Mouse (Mus musculus): ENCODE measurements around the gene Rapgef2. TPM values are rescaled to one million over a fixed set of nuclear protein-coding genes. Genes with fewer than 3 reads are reported as not detected.

Rapgef2 gene
- polyA plus RNA-seq, 1 experiment from 2014 or later = 3.1 TPM

DNA sequence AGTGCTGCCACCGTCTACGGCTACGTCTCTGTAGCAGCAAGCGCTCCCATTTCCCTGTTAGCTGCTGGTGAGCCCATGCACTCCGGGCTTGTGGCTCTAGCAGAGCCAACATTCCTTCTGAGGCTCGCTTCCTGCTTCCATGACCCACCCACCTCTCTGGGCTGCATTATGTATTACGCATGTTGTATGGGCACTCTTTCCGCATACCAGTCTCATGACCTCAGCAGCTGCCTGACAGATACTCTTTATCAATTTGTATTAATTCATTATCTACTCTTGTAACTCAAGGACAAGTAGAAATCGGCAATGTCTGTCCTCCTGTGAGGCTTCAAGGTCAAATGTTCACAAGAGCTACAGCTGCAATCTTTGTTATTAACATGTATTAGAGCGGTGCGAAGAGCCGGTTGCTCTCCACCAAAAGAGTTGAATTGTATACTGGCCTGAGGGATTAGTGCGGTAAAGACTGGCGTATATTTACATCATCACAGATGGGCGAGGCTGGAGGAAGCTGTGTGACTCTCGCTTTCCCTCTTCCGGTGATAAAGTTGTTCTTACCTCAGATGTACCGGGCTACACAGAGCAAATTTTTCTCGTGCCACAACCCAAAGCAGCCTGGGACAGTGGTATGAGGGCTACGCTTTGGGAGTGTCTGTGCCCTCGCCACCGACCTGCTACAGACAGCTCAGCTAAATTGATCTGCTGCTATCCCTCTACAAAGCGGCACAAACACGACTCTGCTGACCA is 104.9 kb downstream of the Rapgef2 start:
- peaks cover 19% of the 10 kb centered on the region for H3K4me1 ChIP-seq (replicated peaks; ENCODE audit: control insufficient read depth, insufficient read depth, low read length)
- 54% methylated on average over 24 of the region's 24 CpGs for WGBS
- H3K4me3 ChIP-seq (ENCODE audit: low read depth, low read length) = no peak overlapping the region
- H3K9me3 ChIP-seq (ENCODE audit: control insufficient read depth, low read length) = no peaks in the 10 kb centered on the region
- 0 out of 2 replicates have a peak overlapping the region, but pooled peaks have one; percentile 22 for H3K9ac ChIP-seq (ENCODE audit: low read depth, low read length)
- no peak for DNase-seq (ENCODE audit: low spot score)
- H3K27ac ChIP-seq (ENCODE audit: low read depth, low read length) = 0 out of 2 replicates have a peak overlapping the region, but pooled peaks have one; percentile 5
- no peaks in the 10 kb centered on the region for H3K27me3 ChIP-seq (replicated peaks; ENCODE audit: control insufficient read depth, insufficient read depth, low read length)
- H3K36me3 ChIP-seq (ENCODE audit: control insufficient read depth, insufficient read depth, low read length) = no peaks in the 10 kb centered on the region
- 0 out of 2 replicates have a peak, but pooled peaks have one; percentile 43 for ATAC-seq (replicated peaks; ENCODE audit: low FRiP score)
- H3K4me2 ChIP-seq = peak overlapping the region; percentile 39

DNA sequence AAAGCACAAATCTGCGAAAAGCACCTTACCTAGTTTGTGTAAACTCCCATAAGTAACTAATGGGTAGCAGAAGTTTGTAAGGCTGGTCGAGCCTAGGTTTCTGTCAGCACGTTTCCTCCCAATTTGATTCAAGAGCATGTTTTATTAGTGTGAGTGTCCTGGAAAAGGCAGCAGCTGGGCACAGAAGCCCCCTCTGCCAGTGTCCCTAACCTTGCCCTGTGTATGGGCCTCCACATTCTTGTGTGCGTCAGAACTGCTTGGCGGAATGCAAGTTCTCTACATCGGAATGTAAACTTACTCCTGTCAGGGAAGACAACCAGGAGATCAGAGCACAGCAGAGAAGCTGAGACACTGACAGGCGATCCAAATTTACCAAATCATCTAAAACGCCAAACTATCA is 106.2 kb downstream of the Rapgef2 start:
- DNase-seq (ENCODE audit: low spot score) (no peak), ATAC-seq (replicated peaks; ENCODE audit: low FRiP score) (no peak)
- Histone ChIP-seq H3K9ac (ENCODE audit: low read depth, low read length) (no peak overlapping the region), H3K4me2 (no peak overlapping the region), H3K27me3 (replicated peaks; ENCODE audit: control insufficient read depth, insufficient read depth, low read length) (no peaks in the 10 kb centered on the region), H3K9me3 (ENCODE audit: control insufficient read depth, low read length) (no peaks in the 10 kb centered on the region), H3K4me1 (replicated peaks; ENCODE audit: control insufficient read depth, insufficient read depth, low read length) (peaks cover 19% of the 10 kb centered on the region), H3K27ac (ENCODE audit: low read depth, low read length) (no peak overlapping the region), H3K4me3 (ENCODE audit: low read depth, low read length) (no peak overlapping the region), H3K36me3 (ENCODE audit: control insufficient read depth, insufficient read depth, low read length) (no peaks in the 10 kb centered on the region)
- WGBS = 56% methylated on average over 8 of the region's 8 CpGs

DNA sequence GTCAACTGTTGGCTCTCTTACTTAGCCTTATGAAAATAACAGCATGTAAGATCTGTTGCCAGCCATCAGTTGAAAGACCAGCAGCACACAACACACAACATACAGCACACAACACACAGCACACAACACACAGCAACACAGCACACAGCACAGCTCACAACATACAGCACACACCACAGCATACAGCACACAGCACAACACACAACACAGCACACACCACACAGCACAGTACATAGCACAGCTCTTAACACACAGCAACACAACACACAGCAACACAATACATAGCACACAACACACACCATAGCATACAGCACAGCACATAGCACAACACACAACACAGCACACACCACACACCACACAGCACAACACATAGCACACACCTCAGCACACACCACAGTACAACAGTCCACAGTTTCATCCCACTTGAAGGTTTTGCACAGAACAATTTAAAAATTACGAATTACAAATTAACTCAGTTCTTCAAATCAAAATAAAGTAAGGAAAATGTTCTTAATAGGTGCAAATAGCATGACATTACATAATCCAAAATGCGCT is 106.7 kb downstream of the Rapgef2 start:
- Histone ChIP-seq H3K4me3 (ENCODE audit: low read depth, low read length) (no peak overlapping the region), H3K36me3 (ENCODE audit: control insufficient read depth, insufficient read depth, low read length) (no peaks in the 10 kb centered on the region), H3K27me3 (replicated peaks; ENCODE audit: control insufficient read depth, insufficient read depth, low read length) (no peaks in the 10 kb centered on the region), H3K9ac (ENCODE audit: low read depth, low read length) (no peak overlapping the region), H3K27ac (ENCODE audit: low read depth, low read length) (no peak overlapping the region), H3K9me3 (ENCODE audit: control insufficient read depth, low read length) (no peaks in the 10 kb centered on the region), H3K4me1 (replicated peaks; ENCODE audit: control insufficient read depth, insufficient read depth, low read length) (peaks cover 19% of the 10 kb centered on the region), H3K4me2 (no peak overlapping the region)
- no peak for DNase-seq (ENCODE audit: low spot score)
- WGBS = 84% methylated on average over 2 of the region's 2 CpGs
- 0 out of 2 replicates have a peak, but pooled peaks have one; percentile 19 for ATAC-seq (replicated peaks; ENCODE audit: low FRiP score)

DNA sequence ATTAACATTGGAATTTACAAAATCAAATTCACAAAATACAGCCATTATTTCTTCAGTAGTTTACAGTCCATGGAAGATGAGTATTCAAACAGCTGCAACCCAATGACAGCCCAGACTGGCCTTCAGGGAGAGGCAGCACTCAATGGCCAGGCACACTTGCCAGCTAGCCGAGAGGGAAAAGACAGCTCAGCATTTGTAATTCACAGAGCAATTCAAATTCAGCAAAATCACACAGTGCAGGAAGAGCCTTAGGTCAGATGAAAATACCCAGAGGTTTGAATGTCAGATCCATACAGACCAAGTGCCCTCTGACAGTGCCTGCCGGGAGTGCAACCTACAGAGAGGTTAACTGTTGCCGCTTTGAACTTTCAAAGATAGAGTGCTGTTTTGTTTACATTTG is 107.6 kb downstream of the Rapgef2 start:
- H3K9me3 ChIP-seq (ENCODE audit: control insufficient read depth, low read length) = no peaks in the 10 kb centered on the region
- DNase-seq (ENCODE audit: low spot score) (no peak), ATAC-seq (replicated peaks; ENCODE audit: low FRiP score) (no peak)
- H3K36me3 ChIP-seq (ENCODE audit: control insufficient read depth, insufficient read depth, low read length) = no peaks in the 10 kb centered on the region
- H3K27me3 ChIP-seq (replicated peaks; ENCODE audit: control insufficient read depth, insufficient read depth, low read length) = no peaks in the 10 kb centered on the region
- no peak overlapping the region for H3K27ac ChIP-seq (ENCODE audit: low read depth, low read length)
- no peak overlapping the region for H3K4me2 ChIP-seq
- WGBS = 62% methylated on average over 3 of the region's 3 CpGs
- H3K4me3 ChIP-seq (ENCODE audit: low read depth, low read length) = no peak overlapping the region
- H3K9ac ChIP-seq (ENCODE audit: low read depth, low read length) = no peak overlapping the region
- H3K4me1 ChIP-seq (replicated peaks; ENCODE audit: control insufficient read depth, insufficient read depth, low read length) = peaks cover 19% of the 10 kb centered on the region

DNA sequence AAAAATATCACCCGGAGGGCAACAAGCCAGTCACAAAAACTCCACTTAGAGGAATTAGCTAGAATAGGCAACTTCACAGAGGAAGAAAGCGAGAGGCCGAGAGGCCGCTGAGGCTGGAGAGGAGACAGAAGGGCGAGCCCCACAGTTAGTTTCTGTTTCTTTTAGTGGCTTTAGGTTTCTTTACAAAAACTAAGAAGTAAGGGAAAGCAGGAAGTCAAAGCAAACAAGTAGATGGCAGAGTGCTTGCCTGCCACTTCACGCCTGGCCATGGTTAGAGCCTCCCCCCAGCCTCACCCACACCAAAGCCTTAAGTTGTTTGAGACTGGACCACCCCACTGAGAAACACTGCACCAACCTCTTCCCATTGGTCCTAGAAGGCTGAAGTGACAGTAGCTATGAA is 108.2 kb downstream of the Rapgef2 start:
- Histone ChIP-seq H3K4me2 (no peak overlapping the region), H3K27ac (ENCODE audit: low read depth, low read length) (no peak overlapping the region; the same call in 1 of the 2 replicates), H3K36me3 (ENCODE audit: control insufficient read depth, insufficient read depth, low read length) (no peaks in the 10 kb centered on the region), H3K27me3 (replicated peaks; ENCODE audit: control insufficient read depth, insufficient read depth, low read length) (no peaks in the 10 kb centered on the region), H3K4me3 (ENCODE audit: low read depth, low read length) (no peak overlapping the region), H3K4me1 (replicated peaks; ENCODE audit: control insufficient read depth, insufficient read depth, low read length) (peaks cover 19% of the 10 kb centered on the region), H3K9ac (ENCODE audit: low read depth, low read length) (no peak overlapping the region), H3K9me3 (ENCODE audit: control insufficient read depth, low read length) (no peaks in the 10 kb centered on the region)
- WGBS = 77% methylated on average over 6 of the region's 6 CpGs
- ATAC-seq (replicated peaks; ENCODE audit: low FRiP score) = no peak
- DNase-seq (ENCODE audit: low spot score) = no peak

DNA sequence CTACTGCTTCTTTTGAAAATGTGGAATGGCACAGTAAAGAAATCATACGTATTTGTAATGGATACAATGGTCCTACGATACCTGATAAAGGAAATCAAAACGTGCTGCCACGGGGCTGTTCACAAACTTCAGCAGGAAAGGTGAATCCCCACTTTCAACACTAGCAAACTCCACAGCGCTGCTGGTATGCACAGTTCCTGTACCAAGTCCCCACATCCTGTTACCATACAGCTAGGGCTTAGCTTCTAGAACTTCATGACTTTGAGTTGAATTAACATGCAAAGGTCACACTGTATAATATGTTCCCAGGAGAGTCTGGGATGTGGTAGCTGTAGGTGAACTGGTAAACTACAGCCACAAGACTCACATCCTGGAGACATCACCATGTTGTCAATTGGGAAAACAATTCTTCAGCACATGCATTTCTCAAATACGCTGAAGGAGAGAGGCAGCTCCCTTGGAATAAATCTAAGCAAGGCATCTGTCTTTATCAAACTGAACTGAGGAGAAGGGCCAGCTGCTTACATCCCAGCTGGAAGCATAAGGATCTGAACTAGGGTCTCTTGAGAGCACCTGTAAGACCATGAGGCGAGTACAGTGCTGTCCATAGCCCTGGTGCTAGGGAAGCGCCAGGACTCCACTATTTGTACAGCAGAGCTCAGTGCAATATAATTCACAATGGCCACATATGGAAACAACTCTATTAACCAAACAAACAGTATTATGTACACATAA is 109.0 kb downstream of the Rapgef2 start:
- Histone ChIP-seq H3K4me3 (ENCODE audit: low read depth, low read length) (no peak overlapping the region), H3K27ac (ENCODE audit: low read depth, low read length) (no peak overlapping the region), H3K9ac (ENCODE audit: low read depth, low read length) (no peak overlapping the region), H3K4me1 (replicated peaks; ENCODE audit: control insufficient read depth, insufficient read depth, low read length) (peaks cover 20% of the 10 kb centered on the region), H3K9me3 (ENCODE audit: control insufficient read depth, low read length) (no peaks in the 10 kb centered on the region), H3K4me2 (no peak overlapping the region), H3K27me3 (replicated peaks; ENCODE audit: control insufficient read depth, insufficient read depth, low read length) (no peaks in the 10 kb centered on the region), H3K36me3 (ENCODE audit: control insufficient read depth, insufficient read depth, low read length) (no peaks in the 10 kb centered on the region)
- 77% methylated on average over 8 of the region's 8 CpGs for whole genome bisulfite sequencing
- DNase-seq (ENCODE audit: low spot score) = no peak
- ATAC-seq (replicated peaks; ENCODE audit: low FRiP score) = no peak

DNA sequence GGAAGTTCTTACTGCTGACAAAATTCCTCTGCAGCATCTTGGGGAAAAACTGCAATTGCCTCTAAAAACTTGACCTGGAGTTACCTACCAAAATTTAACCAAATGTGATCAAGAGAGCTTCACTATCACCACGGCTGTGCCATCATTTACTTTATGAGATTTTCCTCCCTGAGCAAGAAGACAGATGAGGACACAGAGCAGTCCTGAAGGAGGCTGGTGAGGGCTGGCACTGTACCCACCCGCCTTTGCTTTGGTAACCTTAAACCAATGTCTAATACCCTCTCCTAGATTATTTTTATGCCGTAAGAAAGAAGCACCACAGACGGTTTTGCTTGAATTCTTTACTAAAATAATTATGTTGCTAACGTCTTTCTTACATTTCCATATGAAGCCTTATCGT is 112.1 kb downstream of the Rapgef2 start:
- H3K9ac ChIP-seq (ENCODE audit: low read depth, low read length) = no peak overlapping the region
- ATAC-seq (replicated peaks; ENCODE audit: low FRiP score) (no peak), DNase-seq (ENCODE audit: low spot score) (no peak)
- H3K4me2 ChIP-seq = no peak overlapping the region
- no peak overlapping the region for H3K27ac ChIP-seq (ENCODE audit: low read depth, low read length)
- peaks cover 10% of the 10 kb centered on the region; the same call in 1 of the 2 replicates for H3K4me1 ChIP-seq (replicated peaks; ENCODE audit: control insufficient read depth, insufficient read depth, low read length)
- no peak overlapping the region for H3K4me3 ChIP-seq (ENCODE audit: low read depth, low read length)
- no peaks in the 10 kb centered on the region for H3K27me3 ChIP-seq (replicated peaks; ENCODE audit: control insufficient read depth, insufficient read depth, low read length)
- 84% methylated on average over 6 of the region's 6 CpGs for WGBS
- no peaks in the 10 kb centered on the region for H3K36me3 ChIP-seq (ENCODE audit: control insufficient read depth, insufficient read depth, low read length)
- no peaks in the 10 kb centered on the region for H3K9me3 ChIP-seq (ENCODE audit: control insufficient read depth, low read length)

DNA sequence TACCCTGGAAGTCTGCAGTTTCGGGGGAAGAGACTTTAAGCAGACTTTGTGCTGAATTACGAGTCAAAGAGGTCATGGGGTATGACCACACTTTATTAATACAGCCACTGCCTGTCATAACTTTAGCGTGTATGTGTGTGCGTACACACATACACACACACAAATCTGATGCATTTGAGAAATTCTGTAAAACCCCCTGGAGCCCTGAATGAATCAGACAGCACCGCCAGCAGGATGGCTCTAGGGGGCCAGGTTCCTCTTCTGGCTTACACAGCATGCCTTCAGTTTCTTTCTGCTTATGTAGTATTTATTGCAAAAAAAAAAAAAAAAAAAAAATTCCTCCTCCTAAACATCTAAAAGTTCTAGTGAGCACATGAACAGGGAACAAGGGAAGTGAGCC is 113.0 kb downstream of the Rapgef2 start:
- H3K36me3 ChIP-seq (ENCODE audit: control insufficient read depth, insufficient read depth, low read length) = no peaks in the 10 kb centered on the region
- H3K9me3 ChIP-seq (ENCODE audit: control insufficient read depth, low read length) = no peaks in the 10 kb centered on the region
- H3K27me3 ChIP-seq (replicated peaks; ENCODE audit: control insufficient read depth, insufficient read depth, low read length) = no peaks in the 10 kb centered on the region
- 91% methylated on average over 5 of the region's 5 CpGs for WGBS
- ATAC-seq (replicated peaks; ENCODE audit: low FRiP score) (no peak; the same call in 1 of the 2 replicates), DNase-seq (ENCODE audit: low spot score) (no peak)
- no peak overlapping the region for H3K27ac ChIP-seq (ENCODE audit: low read depth, low read length)
- H3K4me2 ChIP-seq = no peak overlapping the region
- no peak overlapping the region for H3K9ac ChIP-seq (ENCODE audit: low read depth, low read length)
- no peak overlapping the region for H3K4me3 ChIP-seq (ENCODE audit: low read depth, low read length)
- peaks cover 11% of the 10 kb centered on the region; the same call in 1 of the 2 replicates for H3K4me1 ChIP-seq (replicated peaks; ENCODE audit: control insufficient read depth, insufficient read depth, low read length)
